Mouse (Mus musculus) heart, embryonic 12.5 days (tissue): Measurements from ENCODE around the gene Iglon5. TPM values are rescaled to one million over a fixed set of nuclear protein-coding genes. Genes with fewer than 3 reads are reported as not detected.

Source experiments
- ATAC-seq: fragments of 200-750 bp; cut with Nextera tagmentation; 2 replicates; pipeline ENCODE4 v1.8.0; 2017; ENCODE audit warnings: moderate TSS enrichment, moderate library complexity; ENCODE audit not compliant: insufficient number of reproducible peaks, low FRiP score
- H3K27ac ChIP-seq: fragments of 300-500 bp; sonication (generic); 2 replicates; pipeline ENCODE4 v1.5.1; 2016; ENCODE audit warnings: mild to moderate bottlenecking, moderate library complexity; ENCODE audit not compliant: poor library complexity, severe bottlenecking
- H3K27me3 ChIP-seq: fragments of 300-500 bp; sonication (generic); replicated peaks from 2 replicates; pipeline ENCODE4 v1.6.1; 2016; ENCODE audit warnings: mild to moderate bottlenecking, moderate library complexity
- H3K36me3 ChIP-seq: fragments of 300-500 bp; sonication (generic); 2 replicates; pipeline ENCODE4 v1.6.1; 2016; ENCODE audit warnings: mild to moderate bottlenecking, moderate library complexity
- H3K4me1 ChIP-seq: fragments of 300-500 bp; sonication (generic); replicated peaks from 2 replicates; pipeline ENCODE4 v1.6.1; 2016; ENCODE audit warnings: mild to moderate bottlenecking
- H3K4me2 ChIP-seq: fragments of 300-500 bp; sonication (generic); 2 replicates; pipeline ENCODE4 v1.6.1; 2016; ENCODE audit warnings: mild to moderate bottlenecking, moderate library complexity
- H3K4me3 ChIP-seq: fragments of 300-500 bp; sonication (generic); 2 replicates; pipeline ENCODE4 v1.5.1; 2016; ENCODE audit warnings: mild to moderate bottlenecking
- H3K9ac ChIP-seq: fragments of 300-500 bp; sonication (generic); 2 replicates; pipeline ENCODE4 v1.6.1; 2016; ENCODE audit warnings: mild to moderate bottlenecking, moderate library complexity
- H3K9me3 ChIP-seq: fragments of 300-500 bp; sonication (generic); replicated peaks from 2 replicates; pipeline ENCODE4 v1.6.1; 2016; ENCODE audit warnings: mild to moderate bottlenecking, moderate library complexity
- WGBS: fragments of 180-500 bp; shearing (Covaris S2); methylation state at CpG from one replicate; pipeline ENCODE4 v1.1.7; 2016; 5-methylcytosine and 5-hydroxymethylcytosine counted together
- polyA plus RNA-seq: library from polyadenylated mRNA; unstranded; fragments of >200 nt; fragmentation: Nextera tagmentation; extraction: Ambion mirVana; gene quantifications from 2 replicates; pipeline ENCODE4 v1.2.1, GENCODE M21; 2016

Iglon5 gene
- polyA plus RNA-seq, result 0.10 and 0.14 TPM in 2 replicates

- Histone ChIP-seq H3K27ac (no peak within 1 kb of the TSS), H3K27me3 (peaks cover 70% of the 10 kb centered on the region), H3K4me2 (peak within 1 kb of the TSS; percentile 82), H3K4me1 (peaks cover 10% of the 10 kb centered on the region; the same call in 1 of the 2 replicates), H3K36me3 (no peaks in the 10 kb centered on the region), H3K9ac (peak within 1 kb of the TSS; percentile 44; the same call in 1 of the 2 replicates), H3K4me3 (peak within 1 kb of the TSS; percentile 56), H3K9me3 (no peaks in the 10 kb centered on the region; the same call in 1 of the 2 replicates)
- WGBS, result 3% methylated on average over 19 of the region's 41 CpGs
- ATAC-seq, result 0 out of 2 replicates have a peak, but pooled peaks have one; percentile 50
Measured at GRCm38 (mm10) chr7:43489631-43490125, at the start of gene Iglon5. Iglon5 (minus strand) TSS chr7:43490075.

- Histone ChIP-seq H3K9me3 (0 out of 2 replicates have a peak, but pooled peaks cover 5% of the 10 kb centered on the region), H3K4me2 (no peak overlapping the region), H3K36me3 (no peaks in the 10 kb centered on the region), H3K27ac (no peak overlapping the region), H3K4me1 (no peaks in the 10 kb centered on the region), H3K27me3 (no peaks in the 10 kb centered on the region), H3K4me3 (no peak overlapping the region), H3K9ac (no peak overlapping the region)
- no peak for ATAC-seq
- WGBS, result 59% methylated on average over 4 of the region's 4 CpGs
Measured at GRCm38 (mm10) chr7:43538524-43538923, 48.6 kb upstream of the Iglon5 start.

- H3K36me3 ChIP-seq, result no peaks in the 10 kb centered on the region
- 79% methylated on average over 9 of the region's 9 CpGs for WGBS
Measured at GRCm38 (mm10) chr7:43532936-43533505, 43.1 kb upstream of the Iglon5 start.

DNA sequence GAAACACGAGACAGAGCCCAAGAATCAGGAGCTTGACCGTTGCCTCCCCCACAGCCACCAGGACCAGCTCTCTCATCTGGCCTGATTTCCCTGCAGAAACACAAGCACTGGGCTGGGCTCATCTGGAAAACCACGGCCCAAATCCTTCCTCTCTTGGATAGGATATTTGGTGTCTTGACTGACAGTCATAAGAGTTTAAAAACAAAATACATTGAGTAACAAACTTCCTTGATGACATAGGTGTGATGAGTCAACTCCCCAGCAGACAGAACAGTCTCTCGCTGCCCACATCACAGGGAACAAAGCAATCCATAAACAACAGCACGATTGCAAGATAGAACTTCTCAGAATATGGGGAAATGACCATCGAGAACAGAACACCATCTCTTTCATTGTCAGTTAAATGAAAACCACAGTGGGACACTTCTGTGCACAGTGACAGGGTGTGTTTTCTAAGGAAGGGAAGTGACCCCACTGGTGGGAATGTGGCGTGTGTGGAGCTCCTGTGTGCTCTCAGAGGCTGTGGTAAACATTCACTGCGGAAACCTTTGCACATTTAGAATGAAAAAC lies 40.4 kb upstream of the Iglon5 start:
- H3K27me3 ChIP-seq, result no peaks in the 10 kb centered on the region
- no peak for ATAC-seq
- H3K27ac ChIP-seq, result no peak overlapping the region
- no peaks in the 10 kb centered on the region for H3K4me1 ChIP-seq
- H3K4me3 ChIP-seq, result no peak overlapping the region
- H3K4me2 ChIP-seq, result no peak overlapping the region
- no peaks in the 10 kb centered on the region for H3K36me3 ChIP-seq
- 69% methylated on average over 8 of the region's 8 CpGs for WGBS
- H3K9ac ChIP-seq, result no peak overlapping the region
- 0 out of 2 replicates have a peak, but pooled peaks cover 5% of the 10 kb centered on the region for H3K9me3 ChIP-seq

More at GRCm38 (mm10) chr7:43532936-43533505, 43.1 kb upstream of the Iglon5 start:
- 0 out of 2 replicates have a peak, but pooled peaks cover 5% of the 10 kb centered on the region for H3K9me3 ChIP-seq
- no peak overlapping the region for H3K9ac ChIP-seq
- no peak overlapping the region for H3K4me3 ChIP-seq
- H3K4me1 ChIP-seq, result no peaks in the 10 kb centered on the region
- H3K4me2 ChIP-seq, result no peak overlapping the region
- no peaks in the 10 kb centered on the region for H3K27me3 ChIP-seq
- H3K27ac ChIP-seq, result no peak overlapping the region
- no peak for ATAC-seq

- 43% methylated on average over 3 of the region's 3 CpGs for WGBS
- Histone ChIP-seq H3K27me3 (no peaks in the 10 kb centered on the region), H3K9me3 (no peaks in the 10 kb centered on the region), H3K4me3 (no peak overlapping the region), H3K27ac (no peak overlapping the region), H3K36me3 (no peaks in the 10 kb centered on the region), H3K4me2 (no peak overlapping the region), H3K9ac (no peak overlapping the region), H3K4me1 (no peaks in the 10 kb centered on the region)
- ATAC-seq, result no peak
Measured at GRCm38 (mm10) chr7:43525313-43525712, 35.4 kb upstream of the Iglon5 start.

GRCm38 (mm10) chr7:43522776-43523175 lies 32.9 kb upstream of the Iglon5 start:
- H3K4me2 ChIP-seq, result no peak overlapping the region
- no peaks in the 10 kb centered on the region for H3K36me3 ChIP-seq
- 65% methylated on average over 2 of the region's 2 CpGs for WGBS
- no peak overlapping the region for H3K9ac ChIP-seq
- no peaks in the 10 kb centered on the region for H3K27me3 ChIP-seq
- H3K9me3 ChIP-seq, result no peaks in the 10 kb centered on the region
- no peaks in the 10 kb centered on the region for H3K4me1 ChIP-seq
- H3K27ac ChIP-seq, result no peak overlapping the region
- no peak for ATAC-seq
- no peak overlapping the region for H3K4me3 ChIP-seq

DNA sequence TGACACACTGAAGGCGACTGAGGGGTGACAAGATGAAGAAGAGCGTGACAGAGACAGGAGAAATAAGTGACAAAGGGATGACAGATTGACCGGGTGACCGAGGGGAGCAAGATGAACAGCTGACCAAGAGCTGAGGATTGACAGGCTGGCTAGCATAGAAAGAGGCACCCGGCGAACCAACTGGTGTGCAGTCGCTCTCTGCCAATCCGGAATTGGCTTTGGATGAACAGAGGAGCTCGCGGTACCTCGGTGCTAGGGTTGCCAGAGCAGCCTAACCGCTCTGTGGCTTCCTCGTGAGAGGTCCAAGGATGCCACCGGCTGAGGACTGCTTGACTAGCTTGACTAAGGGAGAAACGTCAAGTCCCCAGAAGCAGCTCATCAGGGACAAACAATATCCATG lies 28.5 kb upstream of the Iglon5 start:
- Histone ChIP-seq H3K36me3 (no peaks in the 10 kb centered on the region), H3K4me3 (no peak overlapping the region), H3K27ac (no peak overlapping the region), H3K9me3 (no peaks in the 10 kb centered on the region), H3K4me1 (no peaks in the 10 kb centered on the region), H3K9ac (no peak overlapping the region), H3K27me3 (no peaks in the 10 kb centered on the region), H3K4me2 (no peak overlapping the region)
- WGBS, result 79% methylated on average over 15 of the region's 15 CpGs
- ATAC-seq, result no peak

DNA sequence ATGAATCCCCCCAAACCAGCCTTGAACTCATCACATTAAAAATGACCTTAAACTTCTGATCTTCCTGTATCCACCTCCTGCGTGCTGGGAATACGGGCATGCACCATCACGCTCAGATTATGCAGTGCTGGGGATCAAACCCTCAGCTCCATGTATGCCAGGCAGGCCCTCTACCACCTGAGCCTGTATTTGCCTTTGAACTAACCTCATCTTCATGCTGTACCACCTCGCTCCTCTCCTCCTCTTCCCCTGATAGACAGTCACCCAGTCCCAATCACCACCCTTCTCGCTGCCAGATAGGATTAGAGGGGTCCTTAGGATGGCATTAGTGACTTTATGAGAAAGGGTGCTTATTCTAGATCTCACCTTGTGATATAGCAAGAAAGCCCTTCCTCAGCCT lies 25.2 kb upstream of the Iglon5 start:
- WGBS, result 74% methylated on average over 5 of the region's 5 CpGs
- ATAC-seq, result no peak
- H3K9me3 ChIP-seq, result no peaks in the 10 kb centered on the region

DNA sequence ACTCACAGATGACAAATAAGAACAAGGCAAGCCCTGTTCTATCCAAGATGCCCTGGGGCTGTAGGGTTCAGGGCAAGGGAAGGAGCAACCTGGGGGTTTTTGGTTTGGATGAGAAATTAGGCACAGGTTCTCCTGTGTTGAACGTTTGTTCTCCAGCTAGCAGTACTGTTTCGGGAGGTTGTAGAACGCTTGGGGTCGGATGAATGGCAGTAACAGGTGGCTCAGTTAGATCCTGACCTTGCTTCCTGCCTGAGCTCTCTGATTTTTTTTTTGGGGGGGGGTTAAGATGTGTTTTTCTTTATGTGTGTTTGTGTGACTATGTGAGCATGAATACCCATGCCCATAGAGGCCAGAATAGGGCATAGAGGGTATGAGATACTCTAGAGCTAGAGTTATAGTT lies 22.6 kb upstream of the Iglon5 start:
- 77% methylated on average over 4 of the region's 4 CpGs for WGBS

More for the DNA sequence above, 25.2 kb upstream of the Iglon5 start:
- H3K36me3 ChIP-seq, result no peaks in the 10 kb centered on the region
- no peak overlapping the region for H3K27ac ChIP-seq
- H3K4me2 ChIP-seq, result no peak overlapping the region
- no peaks in the 10 kb centered on the region for H3K4me1 ChIP-seq
- no peak overlapping the region for H3K9ac ChIP-seq
- no peak overlapping the region for H3K4me3 ChIP-seq
- no peaks in the 10 kb centered on the region for H3K27me3 ChIP-seq

GRCm38 (mm10) chr7:43511707-43512478 lies 22.0 kb upstream of the Iglon5 start:
- H3K9me3 ChIP-seq, result no peaks in the 10 kb centered on the region
- no peak overlapping the region for H3K27ac ChIP-seq
- H3K36me3 ChIP-seq, result no peaks in the 10 kb centered on the region
- H3K9ac ChIP-seq, result no peak overlapping the region
- no peak overlapping the region for H3K4me2 ChIP-seq
- WGBS, result 42% methylated on average over 4 of the region's 4 CpGs
- no peaks in the 10 kb centered on the region for H3K4me1 ChIP-seq
- ATAC-seq, result no peak
- H3K4me3 ChIP-seq, result no peak overlapping the region
- H3K27me3 ChIP-seq, result no peaks in the 10 kb centered on the region

More for the DNA sequence above, 22.6 kb upstream of the Iglon5 start:
- Histone ChIP-seq H3K27ac (no peak overlapping the region), H3K4me2 (no peak overlapping the region), H3K27me3 (no peaks in the 10 kb centered on the region), H3K36me3 (no peaks in the 10 kb centered on the region), H3K9ac (no peak overlapping the region), H3K4me3 (no peak overlapping the region), H3K9me3 (no peaks in the 10 kb centered on the region), H3K4me1 (no peaks in the 10 kb centered on the region)
- no peak for ATAC-seq
